Mouse (Mus musculus) midbrain, embryonic 15.5 days (tissue): ENCODE results near the gene Fam120a. TPM values are rescaled to one million over a fixed set of nuclear protein-coding genes. Genes with fewer than 3 reads are reported as not detected.

Source experiments
- ATAC-seq: fragments of 200-750 bp; cut with Nextera tagmentation; replicated peaks from 2 replicates; pipeline ENCODE4 v1.8.0; 2017; ENCODE audit warnings: moderate TSS enrichment
- H3K27ac ChIP-seq: fragments of 300-500 bp; sonication (generic); 2 replicates; pipeline ENCODE4 v1.5.1; 2015; ENCODE audit warnings: mild to moderate bottlenecking, inconsistent platforms
- H3K27me3 ChIP-seq: fragments of 300-500 bp; sonication (generic); replicated peaks from 2 replicates; pipeline ENCODE4 v1.6.1; 2015; ENCODE audit warnings: inconsistent platforms
- H3K36me3 ChIP-seq: fragments of 300-500 bp; sonication (generic); replicated peaks from 2 replicates; pipeline ENCODE4 v1.6.1; 2015; ENCODE audit warnings: inconsistent platforms
- H3K4me1 ChIP-seq: fragments of 300-500 bp; sonication (generic); 2 replicates; pipeline ENCODE4 v1.6.1; 2015; ENCODE audit warnings: inconsistent platforms
- H3K4me2 ChIP-seq: fragments of 300-500 bp; sonication (generic); 2 replicates; pipeline ENCODE4 v1.6.1; 2015; ENCODE audit warnings: inconsistent platforms, mild to moderate bottlenecking, moderate library complexity
- H3K4me3 ChIP-seq: fragments of 300-500 bp; sonication (generic); 2 replicates; pipeline ENCODE4 v1.5.1; 2015; ENCODE audit warnings: mild to moderate bottlenecking, inconsistent platforms
- H3K9ac ChIP-seq: fragments of 300-500 bp; sonication (generic); 2 replicates; pipeline ENCODE4 v1.6.1; 2015; ENCODE audit warnings: mild to moderate bottlenecking, inconsistent platforms
- H3K9me3 ChIP-seq: fragments of 300-500 bp; sonication (generic); 2 replicates; pipeline ENCODE4 v1.6.1; 2016; ENCODE audit warnings: inconsistent platforms
- whole genome bisulfite sequencing: fragments of 180-500 bp; shearing (Covaris S2); methylation state at CpG from one replicate; pipeline ENCODE4 v1.1.7; 2015; ENCODE audit warnings: mixed read lengths; 5-methylcytosine and 5-hydroxymethylcytosine counted together
- polyA plus RNA-seq: library from polyadenylated mRNA; unstranded; fragments of >200 nt; fragmentation: Nextera tagmentation; extraction: Ambion mirVana; gene quantifications from 2 replicates; pipeline ENCODE4 v1.2.1, GENCODE M21; 2015

Fam120a gene
- polyA plus RNA-seq, 1 experiment from 2014 or later, result 10.7 TPM

- Histone ChIP-seq H3K9me3 (no peaks in the 10 kb centered on the region), H3K27me3 (no peaks in the 10 kb centered on the region), H3K4me3 (peak overlapping the region; percentile 42), H3K9ac (peak overlapping the region; percentile 54), H3K36me3 (peaks cover 13% of the 10 kb centered on the region; the same call in 1 of the 2 replicates), H3K4me1 (peaks cover 11% of the 10 kb centered on the region), H3K27ac (peak overlapping the region; percentile 86), H3K4me2 (peak overlapping the region; percentile 58)
- under 1% methylated on average over 36 of the region's 36 CpGs for WGBS
- peak; percentile 99 for ATAC-seq
Measured at GRCm38 (mm10) chr13:48878534-48878933, 89.3 kb downstream of the Fam120a start.

GRCm38 (mm10) chr13:48877805-48878204 lies 90.0 kb downstream of the Fam120a start:
- peak overlapping the region; percentile 58 for H3K4me2 ChIP-seq
- H3K27me3 ChIP-seq, result no peaks in the 10 kb centered on the region
- peak overlapping the region; percentile 54 for H3K9ac ChIP-seq
- H3K36me3 ChIP-seq, result peaks cover 10% of the 10 kb centered on the region; the same call in 1 of the 2 replicates
- peak; percentile 4; the same call in 1 of the 2 replicates for ATAC-seq
- peak overlapping the region; percentile 42 for H3K4me3 ChIP-seq
- H3K4me1 ChIP-seq, result peaks cover 11% of the 10 kb centered on the region
- no peaks in the 10 kb centered on the region for H3K9me3 ChIP-seq
- H3K27ac ChIP-seq, result peak overlapping the region; percentile 86; the same call in 1 of the 2 replicates

- no peak for ATAC-seq
- Histone ChIP-seq H3K4me3 (no peak overlapping the region), H3K27ac (no peak overlapping the region), H3K9me3 (no peaks in the 10 kb centered on the region), H3K9ac (0 out of 2 replicates have a peak overlapping the region, but pooled peaks have one; percentile 98), H3K4me2 (no peak overlapping the region), H3K36me3 (no peaks in the 10 kb centered on the region), H3K27me3 (no peaks in the 10 kb centered on the region), H3K4me1 (peaks cover 35% of the 10 kb centered on the region)
- 79% methylated on average over 5 of the region's 5 CpGs for WGBS
Measured at GRCm38 (mm10) chr13:48872726-48873125, 95.1 kb downstream of the Fam120a start.

- 72% methylated on average over 7 of the region's 7 CpGs for WGBS
- H3K4me3 ChIP-seq, result peak overlapping the region; percentile 72
- no peaks in the 10 kb centered on the region for H3K27me3 ChIP-seq
- peaks cover 35% of the 10 kb centered on the region for H3K4me1 ChIP-seq
- peak overlapping the region; percentile 87 for H3K4me2 ChIP-seq
- ATAC-seq, result no peak
- no peaks in the 10 kb centered on the region for H3K36me3 ChIP-seq
- peak overlapping the region; percentile 98 for H3K9ac ChIP-seq
- H3K27ac ChIP-seq, result peak overlapping the region; percentile 84; the same call in 1 of the 2 replicates
- H3K9me3 ChIP-seq, result no peaks in the 10 kb centered on the region
Measured at GRCm38 (mm10) chr13:48871887-48872606, 95.8 kb downstream of the Fam120a start.

- Histone ChIP-seq H3K4me1 (peaks cover 42% of the 10 kb centered on the region), H3K27ac (peak within 1 kb of the TSS; percentile 84), H3K9me3 (no peaks in the 10 kb centered on the region), H3K4me2 (peak within 1 kb of the TSS; percentile 87), H3K36me3 (no peaks in the 10 kb centered on the region), H3K27me3 (no peaks in the 10 kb centered on the region), H3K4me3 (peak within 1 kb of the TSS; percentile 72), H3K9ac (peak within 1 kb of the TSS; percentile 98)
- ATAC-seq, result peak; percentile 43
- under 1% methylated on average over 60 of the region's 117 CpGs for WGBS
Measured at GRCm38 (mm10) chr13:48870771-48871731, 96.8 kb downstream of the Fam120a start, which contains the start of gene Phf2. Gene Phf2 (minus strand): TSS chr13:48871119.

- Histone ChIP-seq H3K36me3 (no peaks in the 10 kb centered on the region), H3K27ac (peak overlapping the region; percentile 80), H3K9me3 (no peaks in the 10 kb centered on the region), H3K4me1 (peaks cover 43% of the 10 kb centered on the region), H3K9ac (peak overlapping the region; percentile 98), H3K4me3 (peak overlapping the region; percentile 72), H3K27me3 (no peaks in the 10 kb centered on the region), H3K4me2 (peak overlapping the region; percentile 75)
- WGBS, result under 1% methylated on average over 91 of the region's 102 CpGs
- ATAC-seq, result peak; percentile 46
Measured at GRCm38 (mm10) chr13:48869950-48870770, 97.7 kb downstream of the Fam120a start.

- ATAC-seq, result no peak
- Histone ChIP-seq H3K27me3 (no peaks in the 10 kb centered on the region), H3K9ac (peak overlapping the region; percentile 98), H3K4me1 (peaks cover 48% of the 10 kb centered on the region), H3K27ac (peak overlapping the region; percentile 80), H3K9me3 (no peaks in the 10 kb centered on the region), H3K4me2 (peak overlapping the region; percentile 75), H3K4me3 (peak overlapping the region; percentile 72), H3K36me3 (no peaks in the 10 kb centered on the region)
- 8% methylated on average over 5 of the region's 5 CpGs for WGBS
Measured at GRCm38 (mm10) chr13:48869600-48869949, 98.2 kb downstream of the Fam120a start.

GRCm38 (mm10) chr13:48869088-48869487 lies 98.7 kb downstream of the Fam120a start:
- peaks cover 48% of the 10 kb centered on the region for H3K4me1 ChIP-seq
- peak overlapping the region; percentile 72 for H3K4me3 ChIP-seq
- no peaks in the 10 kb centered on the region for H3K27me3 ChIP-seq
- H3K9ac ChIP-seq, result peak overlapping the region; percentile 98
- 16% methylated on average over 5 of the region's 5 CpGs for WGBS
- H3K4me2 ChIP-seq, result peak overlapping the region; percentile 75
- no peaks in the 10 kb centered on the region for H3K9me3 ChIP-seq
- no peak for ATAC-seq
- no peaks in the 10 kb centered on the region for H3K36me3 ChIP-seq
- no peak overlapping the region for H3K27ac ChIP-seq

GRCm38 (mm10) chr13:48864673-48865356 lies 103.0 kb downstream of the Fam120a start:
- Histone ChIP-seq H3K9me3 (0 out of 2 replicates have a peak, but pooled peaks cover 2% of the 10 kb centered on the region), H3K4me2 (no peak overlapping the region), H3K27ac (no peak overlapping the region), H3K4me3 (no peak overlapping the region), H3K27me3 (no peaks in the 10 kb centered on the region), H3K4me1 (peaks cover 34% of the 10 kb centered on the region), H3K9ac (no peak overlapping the region), H3K36me3 (no peaks in the 10 kb centered on the region)
- ATAC-seq, result no peak
- 72% methylated on average over 12 of the region's 12 CpGs for WGBS

- H3K4me2 ChIP-seq, result no peak overlapping the region
- WGBS, result 84% methylated on average over 9 of the region's 9 CpGs
- no peak for ATAC-seq
- H3K4me3 ChIP-seq, result no peak overlapping the region
- H3K36me3 ChIP-seq, result no peaks in the 10 kb centered on the region
- no peaks in the 10 kb centered on the region for H3K27me3 ChIP-seq
- H3K4me1 ChIP-seq, result peaks cover 34% of the 10 kb centered on the region
- H3K27ac ChIP-seq, result no peak overlapping the region
- H3K9ac ChIP-seq, result no peak overlapping the region
- 0 out of 2 replicates have a peak, but pooled peaks cover 2% of the 10 kb centered on the region for H3K9me3 ChIP-seq
Measured at GRCm38 (mm10) chr13:48863556-48863955, 104.3 kb downstream of the Fam120a start.

- H3K36me3 ChIP-seq, result no peaks in the 10 kb centered on the region
Measured at GRCm38 (mm10) chr13:48861913-48862312, 105.9 kb downstream of the Fam120a start.

More at GRCm38 (mm10) chr13:48861913-48862312, 105.9 kb downstream of the Fam120a start:
- Histone ChIP-seq H3K27me3 (no peaks in the 10 kb centered on the region), H3K9ac (no peak overlapping the region), H3K4me1 (peaks cover 38% of the 10 kb centered on the region), H3K9me3 (0 out of 2 replicates have a peak, but pooled peaks cover 2% of the 10 kb centered on the region), H3K4me3 (no peak overlapping the region), H3K27ac (no peak overlapping the region), H3K4me2 (no peak overlapping the region)
- no peak for ATAC-seq
- 91% methylated on average over 1 of the region's 1 CpGs for WGBS
